Mouse (Mus musculus) heart, postnatal 25 days (tissue): ENCODE data around the gene Vps45. TPM values are rescaled to one million over a fixed set of nuclear protein-coding genes. Genes with fewer than 3 reads are reported as not detected.
A peak's percentile ranks its signal among the peaks of the same experiment; 100 is the strongest.
"Not testable (repeated sequence)": the region's sequence is repeated elsewhere in the genome, so short reads cannot be mapped to it uniquely, and the experiment has no call there.

Source experiments
- DNase-seq: peaks from one replicate; pipeline ENCODE4 v3.0.0; 2022; ENCODE audit warnings: low spot score
- intact Hi-C: fragments of 180-260 bp; cut with DNase I; formaldehyde crosslinking; loops from one replicate; pipeline ENCODE4 v1.15.1; 2025
- total RNA-seq, 2 experiments: library from RNA; stranded (reverse); gene quantifications; 2 replicates each; pipeline ENCODE4 v1.2.3; 2021

The Vps45 gene
- total RNA-seq, 2 experiments from 2014 or later, result 20.5 to 26.0 TPM

- intact Hi-C loops, result loop anchor here (5.0 kb wide), 1 partner anchor 90 kb away; no protein-coding TSS in a partner anchor
- DNase-seq, result no peak
These were observed 100.7 kb downstream of the Vps45 start for GRCm38 (mm10) chr3:95957359-95958148.

- DNase-seq, result no peak
- intact Hi-C loops, result loop anchor here (5.0 kb wide), 1 partner anchor 88 kb away; no protein-coding TSS in a partner anchor
These were observed 102.9 kb downstream of the Vps45 start for GRCm38 (mm10) chr3:95955318-95955717.

GRCm38 (mm10) chr3:95954648-95955173 lies 103.6 kb downstream of the Vps45 start:
- DNase-seq, result not testable (repeated sequence)

GRCm38 (mm10) chr3:95953522-95953921 lies 104.7 kb downstream of the Vps45 start:
- DNase-seq, result no peak
- intact Hi-C loops, result no loop called here

More at GRCm38 (mm10) chr3:95954648-95955173, 103.6 kb downstream of the Vps45 start:
- intact Hi-C loops, result loop anchor here (5.0 kb wide), 1 partner anchor 87 kb away; no protein-coding TSS in a partner anchor

GRCm38 (mm10) chr3:95953023-95953422 lies 105.2 kb downstream of the Vps45 start:
- intact Hi-C loops, result no loop called here
- no peak for DNase-seq

- DNase-seq, result not testable (repeated sequence)
- intact Hi-C loops, result loop anchor here (2.0 kb wide), 1 partner anchor 23 kb away; the partner anchor contains the start of gene Anp32e
These were observed 106.7 kb downstream of the Vps45 start for GRCm38 (mm10) chr3:95951566-95951965.

- intact Hi-C loops, result loop anchor here (2.0 kb wide), 1 partner anchor 22 kb away; the partner anchor contains the start of gene Anp32e
- peak; percentile 82 for DNase-seq
These were observed 107.3 kb downstream of the Vps45 start for GRCm38 (mm10) chr3:95950763-95951551.

Other genes starting within 250 kb of the Vps45 start
- 10 to 100 TPM; 40.4 to 46.1 TPM for gene Rprd2, start 239.6 kb downstream of the Vps45 start, total RNA-seq
- gene Prpf3, start 202.6 kb downstream of the Vps45 start, total RNA-seq, result 10 to 100 TPM; 21.1 to 23.1 TPM
- gene Mrps21, start 186.9 kb downstream of the Vps45 start, total RNA-seq, result 100 to 1,000 TPM; 315 to 318 TPM
- gene Ciart, start 176.2 kb downstream of the Vps45 start, total RNA-seq, result 10 to 100 TPM in 1 of 2 experiments, 1 to 10 TPM in 1; 2.1 to 12.9 TPM
- 10 to 100 TPM in 1 of 2 experiments, 1 to 10 TPM in 1; 7.2 to 13.9 TPM for gene BC028528, start 166.5 kb downstream of the Vps45 start, total RNA-seq
- gene Aph1a, start 164.5 kb downstream of the Vps45 start, total RNA-seq, result 100 to 1,000 TPM; 110 to 120 TPM
- gene Car14, start 153.8 kb downstream of the Vps45 start, total RNA-seq, result 100 to 1,000 TPM; 171 to 175 TPM
- gene Anp32e, start 129.2 kb downstream of the Vps45 start, total RNA-seq, result 10 to 100 TPM; 74.2 to 92.2 TPM
- 10 to 100 TPM; 76.4 to 89.1 TPM for gene Plekho1, start 62.5 kb downstream of the Vps45 start, total RNA-seq
- 10 to 100 TPM; 52.2 to 54.5 TPM for gene Otud7b, start 46.1 kb upstream of the Vps45 start, total RNA-seq
- gene Mtmr11, start 103.5 kb upstream of the Vps45 start, total RNA-seq, result 1 to 10 TPM; 3.2 TPM
- 10 to 100 TPM; 16.9 to 17.2 TPM for gene Sf3b4, start 113.9 kb upstream of the Vps45 start, total RNA-seq
- gene Sv2a, start 122.7 kb upstream of the Vps45 start, total RNA-seq, result 1 to 10 TPM; 5.0 to 6.5 TPM
- gene Bola1, start 161.2 kb upstream of the Vps45 start, total RNA-seq, result 10 to 100 TPM; 19.3 to 22.2 TPM
- gene Hist2h2ab, start 161.4 kb upstream of the Vps45 start, total RNA-seq, result 1 to 10 TPM; 3.0 to 3.4 TPM
- 10 to 100 TPM; 30.5 to 34.4 TPM for gene Hist2h2ac, start 162.4 kb upstream of the Vps45 start, total RNA-seq
- 10 to 100 TPM; 10.1 to 11.6 TPM for gene Hist2h2be, start 162.7 kb upstream of the Vps45 start, total RNA-seq
- 10 to 100 TPM in 1 of 2 experiments, 1 to 10 TPM in 1; 9.3 to 10.4 TPM for gene Hist2h3c2, start 180.7 kb upstream of the Vps45 start, total RNA-seq
- gene Hist2h2aa2, start 181.8 kb upstream of the Vps45 start, total RNA-seq, result 100 to 1,000 TPM; 232 to 233 TPM
- 10 to 100 TPM in 1 of 2 experiments, 1 to 10 TPM in 1; 7.7 to 40.9 TPM for gene Hist2h2aa1, start 187.0 kb upstream of the Vps45 start, total RNA-seq
- gene Hist2h3c1, start 188.2 kb upstream of the Vps45 start, total RNA-seq, result not detected
- 10 to 100 TPM; 14.4 to 16.9 TPM for gene Hist2h4, start 204.8 kb upstream of the Vps45 start, total RNA-seq
- 10 to 100 TPM; 25.8 to 48.9 TPM for gene Hist2h3b, start 210.2 kb upstream of the Vps45 start, total RNA-seq
- 10 to 100 TPM; 47.3 to 58.1 TPM for gene Hist2h2bb, start 211.3 kb upstream of the Vps45 start, total RNA-seq
- gene Fcgr1, start 235.5 kb upstream of the Vps45 start, total RNA-seq, result 1 to 10 TPM in 1 of 2 experiments, under 1 TPM in 1; 0.94 to 1.1 TPM